Mouse (Mus musculus) testis, adult 2 months (tissue): ENCODE measurements at regions not wholly inside any gene's neighbourhood (a gene's known extent, or its start where the extent isn't known, plus 50 kb on each side); places are given as distances from the start of the nearest gene placed in this dataset.

Source experiments
- CTCF ChIP-seq: fragments of 200-500 bp; IDR thresholded peaks from 2 replicates; pipeline ENCODE4 v1.5.1; 2012; ENCODE audit warnings: low read depth, mild to moderate bottlenecking, inconsistent platforms, low read length, moderate library complexity; ENCODE audit not compliant: control insufficient read depth, insufficient read depth, insufficient replicate concordance
- POLR2A ChIP-seq: fragments of 200-500 bp; IDR thresholded peaks from 2 replicates; pipeline ENCODE4 v1.6.1; 2012; ENCODE audit warnings: low read depth, mild to moderate bottlenecking, inconsistent platforms, low read length, moderate library complexity; ENCODE audit not compliant: control insufficient read depth

GRCm38 (mm10) chr10:70767461-70767860 is 111.7 kb upstream of the Phyhipl start:
- TF ChIP-seq POLR2A: no peak
- no peak for TF ChIP-seq CTCF
